Mouse (Mus musculus): ENCODE measurements around the gene Slc44a5.

Slc44a5 gene

GRCm38 (mm10) chr3:154171881-154172592 is 198.8 kb downstream of the Slc44a5 start:
- DNase-seq (ENCODE audit: low spot score), result no peak

GRCm38 (mm10) chr3:154172593-154172965 is 199.3 kb downstream of the Slc44a5 start:
- no peak for DNase-seq (ENCODE audit: low spot score)

DNA sequence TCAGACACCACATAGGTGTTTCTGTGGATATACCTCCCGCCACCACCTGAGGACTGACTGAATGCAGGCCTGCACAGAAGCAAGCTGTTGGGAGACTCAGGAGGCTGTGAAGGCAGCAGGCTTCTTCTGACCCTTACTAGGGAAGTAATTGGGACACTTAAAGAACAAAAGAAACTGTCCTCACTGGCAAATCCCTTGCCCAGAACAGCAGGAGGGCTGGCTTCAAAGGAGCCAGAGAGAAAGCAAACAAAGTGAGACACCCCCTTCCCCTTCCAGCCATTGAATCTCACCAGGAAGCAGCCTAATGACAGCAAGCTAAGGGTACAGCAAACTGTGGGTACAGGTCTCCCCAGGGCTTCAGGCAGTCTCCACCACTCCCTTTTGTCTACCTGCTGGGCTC is 200.3 kb downstream of the Slc44a5 start:
- no peak for DNase-seq (ENCODE audit: low spot score)

- no peak for DNase-seq (ENCODE audit: low spot score)
These were observed 200.8 kb downstream of the Slc44a5 start for GRCm38 (mm10) chr3:154174031-154174430.

GRCm38 (mm10) chr3:154174766-154175165 is 201.5 kb downstream of the Slc44a5 start:
- DNase-seq (ENCODE audit: low spot score), result no peak

DNA sequence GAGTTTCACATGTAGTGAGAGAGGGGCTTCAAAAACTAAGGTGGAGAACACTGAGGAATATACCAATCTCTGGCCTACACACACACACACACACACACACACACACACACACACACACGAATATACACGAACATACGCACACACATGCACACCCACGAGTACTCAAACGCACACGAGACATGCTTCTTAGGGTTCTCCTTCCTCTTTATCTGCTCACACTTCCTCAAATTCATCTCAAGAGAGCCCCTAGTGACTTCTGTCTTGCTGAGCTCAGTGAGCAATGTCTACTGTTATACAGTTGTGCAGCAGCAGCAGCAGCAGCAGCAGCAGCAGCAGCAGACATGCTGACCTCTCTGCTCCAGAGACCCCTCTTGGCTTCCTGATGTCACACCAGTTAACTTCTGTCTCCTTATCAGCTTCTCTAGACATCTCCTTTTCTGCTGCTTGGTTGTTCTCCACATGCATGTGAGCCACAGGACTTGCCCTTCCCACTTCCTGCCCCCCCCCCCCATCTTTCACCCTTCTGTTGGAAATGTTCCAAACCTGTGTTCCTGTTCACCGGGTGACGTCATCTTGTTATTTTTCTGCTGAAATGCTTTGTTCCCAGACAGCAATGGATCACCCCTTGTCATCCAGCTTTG is 204.5 kb downstream of the Slc44a5 start:
- DNase-seq (ENCODE audit: low spot score), result no peak

DNA sequence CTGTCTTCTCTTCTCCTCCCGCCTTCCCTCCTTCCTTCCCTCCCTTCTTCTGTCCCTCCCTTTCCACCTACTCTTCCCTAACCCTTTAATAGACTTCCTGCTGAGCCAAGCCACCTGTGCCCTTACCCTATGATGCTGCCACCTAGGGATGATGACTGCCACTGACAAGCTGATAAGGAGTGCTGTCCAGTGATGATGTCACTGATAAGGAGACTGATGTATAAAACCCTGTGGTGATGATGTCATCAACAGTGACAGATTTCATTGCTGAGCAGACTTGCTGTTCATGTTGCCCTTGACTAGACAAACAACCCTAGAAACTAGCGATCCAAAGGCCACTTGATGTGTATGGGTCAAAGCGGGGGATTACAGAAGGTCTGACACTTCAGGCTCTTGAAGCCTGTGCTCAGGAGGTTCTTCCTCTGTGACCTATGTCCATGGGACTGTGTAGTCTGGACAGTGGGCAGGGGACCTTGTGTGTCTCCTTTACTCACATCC is 206.2 kb downstream of the Slc44a5 start:
- DNase-seq (ENCODE audit: low spot score), result no peak

GRCm38 (mm10) chr3:154182987-154183386 is 209.8 kb downstream of the Slc44a5 start:
- no peak for DNase-seq (ENCODE audit: low spot score)

DNA sequence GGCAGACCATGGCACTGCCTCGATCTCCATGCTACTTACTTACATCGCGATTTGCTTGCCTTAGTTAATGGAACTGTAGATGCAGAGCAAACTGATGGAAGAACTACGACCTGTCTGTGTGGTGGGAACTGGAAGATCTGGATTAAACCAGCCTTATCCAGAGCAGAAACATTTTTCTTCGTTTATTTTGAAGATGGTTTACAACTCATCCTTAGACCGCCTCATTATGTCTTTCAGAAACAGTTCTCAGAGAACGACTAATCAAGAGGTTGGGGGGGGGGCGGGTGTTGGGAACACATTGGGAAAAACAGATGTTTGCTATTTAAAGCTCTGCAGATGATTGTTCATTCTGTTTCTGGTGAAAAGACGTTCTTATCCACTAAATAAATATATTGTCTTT is 210.7 kb downstream of the Slc44a5 start:
- DNase-seq (ENCODE audit: low spot score), result no peak

DNA sequence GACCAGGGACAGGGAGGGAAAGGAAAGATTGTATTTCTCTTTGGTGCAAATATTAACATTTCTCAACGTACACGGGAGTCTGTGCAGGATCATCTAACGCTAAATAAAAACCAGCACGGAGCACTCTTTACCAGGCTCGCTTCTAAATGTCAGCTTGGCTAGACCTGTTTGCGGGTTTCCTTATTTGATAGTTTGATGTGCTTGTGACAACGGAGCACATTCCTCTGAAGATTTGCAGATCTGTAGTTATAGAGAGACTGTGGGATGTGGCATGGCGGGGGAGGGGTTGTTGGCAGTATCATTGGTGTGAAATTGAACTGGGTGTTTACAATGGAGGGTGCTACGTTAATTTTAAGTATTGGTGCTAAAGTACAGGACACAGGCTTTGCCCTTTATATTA is 215.4 kb downstream of the Slc44a5 start:
- DNase-seq (ENCODE audit: low spot score), result no peak

GRCm38 (mm10) chr3:154192328-154193030 is 219.2 kb downstream of the Slc44a5 start:
- DNase-seq (ENCODE audit: low spot score), result no peak

- no peak for DNase-seq (ENCODE audit: low spot score)
These were observed 220.1 kb downstream of the Slc44a5 start for GRCm38 (mm10) chr3:154193189-154193840.

GRCm38 (mm10) chr3:154200422-154200828 is 227.2 kb downstream of the Slc44a5 start:
- no peak for DNase-seq (ENCODE audit: low spot score)

- DNase-seq (ENCODE audit: low spot score), result no peak
These were observed 228.6 kb downstream of the Slc44a5 start for GRCm38 (mm10) chr3:154201796-154202195.

DNA sequence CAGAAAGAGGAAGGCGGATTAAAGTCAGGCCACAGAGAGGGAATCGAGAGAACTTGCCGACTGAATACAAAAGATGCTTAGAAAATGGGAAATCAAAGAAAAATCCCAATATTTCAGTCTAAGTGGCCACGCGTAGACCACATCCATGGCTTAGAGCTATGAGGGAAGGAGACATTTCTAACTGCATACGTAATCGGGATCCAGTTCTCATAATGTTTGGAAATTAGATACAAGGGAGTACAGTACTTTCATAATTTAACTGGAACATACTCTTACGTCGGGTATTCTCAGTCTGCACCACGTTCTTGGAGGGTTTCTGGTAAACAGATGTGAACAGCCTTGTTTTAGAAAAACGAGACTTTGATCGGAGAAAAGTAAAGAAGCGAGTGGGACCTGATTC is 229.1 kb downstream of the Slc44a5 start:
- no peak for DNase-seq (ENCODE audit: low spot score)

DNA sequence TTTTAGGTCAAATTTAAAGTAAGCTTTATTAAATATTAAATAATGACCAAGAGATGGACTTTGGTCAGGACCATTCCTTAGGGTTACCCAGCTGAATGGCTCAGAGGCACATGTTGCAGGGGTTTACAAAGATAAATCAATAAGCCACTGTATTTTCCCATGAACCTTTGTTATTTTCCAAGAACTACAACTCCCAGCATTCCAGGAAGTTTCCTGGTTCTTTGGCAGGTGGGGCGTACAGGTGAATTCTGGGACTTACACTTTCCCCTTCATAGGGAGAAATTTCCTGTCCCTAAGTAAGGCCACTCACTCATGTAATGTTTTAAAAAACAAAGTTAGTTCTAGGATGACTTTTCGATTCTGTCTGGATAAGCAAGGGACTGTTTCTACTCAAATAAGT is 235.2 kb downstream of the Slc44a5 start:
- DNase-seq (ENCODE audit: low spot score), result no peak

GRCm38 (mm10) chr3:154209201-154209754 is 236.0 kb downstream of the Slc44a5 start:
- DNase-seq (ENCODE audit: low spot score), result no peak

- no peak for DNase-seq (ENCODE audit: low spot score)
These were observed 236.7 kb downstream of the Slc44a5 start for GRCm38 (mm10) chr3:154209776-154210430.

- no peak for DNase-seq (ENCODE audit: low spot score)
These were observed 237.3 kb downstream of the Slc44a5 start for GRCm38 (mm10) chr3:154210431-154211055.

DNA sequence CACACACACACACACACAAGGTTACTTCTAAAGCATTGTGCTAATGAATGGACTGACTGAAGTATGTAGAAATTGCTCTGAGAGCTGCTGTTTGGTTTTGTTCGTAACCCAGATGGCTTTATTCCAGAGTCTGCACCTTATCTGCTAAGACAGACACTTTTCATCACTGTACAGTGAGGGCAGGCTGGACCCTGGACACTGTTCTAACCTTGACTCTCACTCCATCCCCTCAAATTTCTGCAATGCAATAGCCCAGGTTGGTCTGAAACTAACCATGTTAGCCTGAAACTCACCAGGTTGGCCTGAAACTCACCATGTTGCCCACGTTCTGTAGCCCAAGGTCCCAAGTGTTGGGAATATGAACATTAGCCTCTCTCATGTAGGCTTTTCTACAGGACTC is 239.3 kb downstream of the Slc44a5 start:
- DNase-seq (ENCODE audit: low spot score), result no peak

GRCm38 (mm10) chr3:154215309-154215708 is 242.1 kb downstream of the Slc44a5 start:
- no peak for DNase-seq (ENCODE audit: low spot score)
